Mouse (Mus musculus) heart, embryonic 14.5 days (tissue): ENCODE results near the gene Nat8f5. TPM values are rescaled to one million over a fixed set of nuclear protein-coding genes. Genes with fewer than 3 reads are reported as not detected.

Experiments used
- ATAC-seq: fragments of 200-750 bp; cut with Nextera tagmentation; 2 replicates; pipeline ENCODE4 v1.8.0; 2017; ENCODE audit warnings: low read depth, moderate TSS enrichment; ENCODE audit not compliant: insufficient number of reproducible peaks, insufficient read depth, low FRiP score
- H3K27ac ChIP-seq, 2 experiments: fragments of 200-500 bp in 1 of 2; fragments of 300-500 bp in 1 of 2; sonication (generic) in 1 of 2; replicated peaks in 1 of 2; 2 replicates each; pipeline ENCODE4 v1.5.1; 2012 to 2014; ENCODE audit warnings: low read depth in 2 of 2, low read length in 2 of 2, control low read depth in 1 of 2, mild to moderate bottlenecking in 1 of 2, mixed read lengths in 1 of 2; ENCODE audit not compliant: control insufficient read depth in 1 of 2, insufficient read depth in 1 of 2
- H3K27me3 ChIP-seq: fragments of 300-500 bp; sonication (generic); 2 replicates; pipeline ENCODE4 v1.6.1; 2014; ENCODE audit warnings: mild to moderate bottlenecking, low read length, control low read depth; ENCODE audit not compliant: control insufficient read depth, insufficient read depth
- H3K36me3 ChIP-seq: fragments of 300-500 bp; sonication (generic); 2 replicates; pipeline ENCODE4 v1.6.1; 2014; ENCODE audit warnings: mild to moderate bottlenecking, control low read depth, low read length, mixed read lengths; ENCODE audit not compliant: control insufficient read depth, insufficient read depth
- H3K4me1 ChIP-seq, 2 experiments: fragments of 200-500 bp in 1 of 2; fragments of 300-500 bp in 1 of 2; sonication (generic) in 1 of 2; 2 replicates each; pipeline ENCODE4 v1.6.1; 2012 to 2014; ENCODE audit warnings: low read length in 2 of 2, control low read depth in 1 of 2, mixed read lengths in 1 of 2; ENCODE audit not compliant: control insufficient read depth in 2 of 2, insufficient read depth in 2 of 2
- H3K4me2 ChIP-seq: fragments of 300-500 bp; sonication (generic); 2 replicates; pipeline ENCODE4 v1.6.1; 2014; ENCODE audit warnings: mild to moderate bottlenecking, low read length
- H3K4me3 ChIP-seq, 2 experiments: fragments of 200-500 bp in 1 of 2; fragments of 300-500 bp in 1 of 2; sonication (generic) in 1 of 2; 2 replicates each; pipeline ENCODE4 v1.5.1; 2012 to 2014; ENCODE audit warnings: low read length in 2 of 2, mild to moderate bottlenecking in 2 of 2, control low read depth in 1 of 2, low read depth in 1 of 2, moderate library complexity in 1 of 2; ENCODE audit not compliant: control insufficient read depth in 1 of 2, insufficient read depth in 1 of 2
- H3K9ac ChIP-seq: fragments of 300-500 bp; sonication (generic); 2 replicates; pipeline ENCODE4 v1.6.1; 2014; ENCODE audit warnings: mild to moderate bottlenecking, low read length
- H3K9me3 ChIP-seq: fragments of 300-500 bp; sonication (generic); 2 replicates; pipeline ENCODE4 v1.6.1; 2016; ENCODE audit warnings: low read length, control low read depth; ENCODE audit not compliant: control insufficient read depth
- WGBS: fragments of 180-500 bp; shearing (Covaris S2); extraction: QIAGEN DNeasy Blood & Tissue Kit; methylation state at CpG from one replicate; pipeline ENCODE4 v1.1.7; 2014; 5-methylcytosine and 5-hydroxymethylcytosine counted together
- polyA plus RNA-seq: library from polyadenylated mRNA; unstranded; fragments of >200 nt; fragmentation: Nextera tagmentation; extraction: Ambion mirVana; gene quantifications from 2 replicates; pipeline ENCODE4 v1.2.1, GENCODE M21; 2014

Gene Nat8f5
- polyA plus RNA-seq, 1 experiment from 2014 or later = not detected

- 80% methylated on average over 2 of the region's 2 CpGs for WGBS
- Histone ChIP-seq H3K9me3 (no peaks in the 10 kb centered on the region), H3K27me3 (no peaks in the 10 kb centered on the region), H3K4me3 (no peak overlapping the region), H3K27ac (no peak overlapping the region), H3K36me3 (no peaks in the 10 kb centered on the region), H3K4me1 (no peaks in the 10 kb centered on the region), H3K9ac (no peak overlapping the region), H3K4me2 (no peak overlapping the region)
- no peak for ATAC-seq
These were observed 42.4 kb upstream of the Nat8f5 start for GRCm38 (mm10) chr6:85863136-85863535.

DNA sequence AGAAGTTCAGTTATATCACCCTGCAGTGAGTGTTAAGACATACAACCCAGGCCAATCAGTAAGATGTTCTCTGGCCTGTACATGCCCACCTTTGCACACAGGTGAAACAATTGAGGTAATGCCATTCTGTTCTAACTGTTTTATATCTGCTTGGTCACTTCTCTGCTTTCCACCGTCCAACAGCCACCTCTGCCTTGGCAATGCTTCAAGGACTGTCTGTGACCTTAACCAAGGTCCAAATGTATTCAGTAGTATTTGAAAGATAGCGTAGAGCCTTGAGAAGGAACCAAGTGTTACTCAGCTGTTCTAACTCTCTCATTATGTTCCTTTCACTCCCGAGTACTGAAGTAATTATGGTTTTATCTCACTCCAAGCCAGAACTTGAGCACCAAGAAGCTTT, 41.8 kb upstream of the Nat8f5 start:
- no peak overlapping the region for H3K4me3 ChIP-seq
- no peak for ATAC-seq

GRCm38 (mm10) chr6:85861247-85861646, 40.5 kb upstream of the Nat8f5 start:
- Histone ChIP-seq H3K27ac (no peak overlapping the region), H3K4me3 (no peak overlapping the region), H3K9ac (no peak overlapping the region), H3K27me3 (no peaks in the 10 kb centered on the region), H3K9me3 (no peaks in the 10 kb centered on the region), H3K36me3 (no peaks in the 10 kb centered on the region), H3K4me2 (no peak overlapping the region), H3K4me1 (no peaks in the 10 kb centered on the region)
- 82% methylated on average over 3 of the region's 3 CpGs for WGBS
- no peak for ATAC-seq

More for the DNA sequence above, 41.8 kb upstream of the Nat8f5 start:
- Histone ChIP-seq H3K27ac (no peak overlapping the region), H3K9me3 (no peaks in the 10 kb centered on the region), H3K36me3 (no peaks in the 10 kb centered on the region), H3K9ac (no peak overlapping the region), H3K27me3 (no peaks in the 10 kb centered on the region), H3K4me2 (no peak overlapping the region), H3K4me1 (no peaks in the 10 kb centered on the region)
- WGBS = 55% methylated on average over 3 of the region's 3 CpGs

GRCm38 (mm10) chr6:85856194-85856678, 35.5 kb upstream of the Nat8f5 start:
- Histone ChIP-seq H3K27me3 (no peaks in the 10 kb centered on the region), H3K36me3 (no peaks in the 10 kb centered on the region), H3K9ac (no peak overlapping the region), H3K27ac (no peak overlapping the region), H3K9me3 (no peaks in the 10 kb centered on the region), H3K4me2 (no peak overlapping the region), H3K4me1 (no peaks in the 10 kb centered on the region), H3K4me3 (no peak overlapping the region)
- WGBS = 68% methylated on average over 1 of the region's 1 CpGs
- no peak; the same call in 1 of the 2 replicates for ATAC-seq

DNA sequence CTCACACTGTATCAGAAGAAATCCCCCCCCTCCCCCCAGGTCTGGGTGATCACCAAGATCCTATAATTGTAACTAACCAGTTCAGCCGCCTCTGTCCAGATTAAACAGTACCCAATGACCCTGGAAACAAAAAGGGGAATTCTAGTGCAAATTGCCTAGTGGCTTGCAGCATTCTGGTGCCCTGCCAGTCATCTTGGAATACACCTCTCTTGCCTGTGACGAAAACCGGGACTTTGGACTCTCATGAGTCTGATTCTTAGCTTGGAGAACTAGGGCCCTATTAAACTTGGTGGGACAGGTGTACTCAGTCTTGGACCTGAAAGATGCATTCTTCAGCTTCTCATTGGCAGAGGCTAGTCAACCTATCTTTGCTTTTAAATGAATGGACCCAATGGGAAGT, 32.7 kb upstream of the Nat8f5 start:
- no peak overlapping the region for H3K9ac ChIP-seq
- H3K36me3 ChIP-seq = no peaks in the 10 kb centered on the region
- H3K27me3 ChIP-seq = no peaks in the 10 kb centered on the region
- H3K27ac ChIP-seq = no peak overlapping the region
- no peak overlapping the region for H3K4me3 ChIP-seq
- no peaks in the 10 kb centered on the region for H3K9me3 ChIP-seq
- no peak for ATAC-seq
- no peak overlapping the region for H3K4me2 ChIP-seq
- no peaks in the 10 kb centered on the region for H3K4me1 ChIP-seq
- WGBS = 83% methylated on average over 3 of the region's 3 CpGs

DNA sequence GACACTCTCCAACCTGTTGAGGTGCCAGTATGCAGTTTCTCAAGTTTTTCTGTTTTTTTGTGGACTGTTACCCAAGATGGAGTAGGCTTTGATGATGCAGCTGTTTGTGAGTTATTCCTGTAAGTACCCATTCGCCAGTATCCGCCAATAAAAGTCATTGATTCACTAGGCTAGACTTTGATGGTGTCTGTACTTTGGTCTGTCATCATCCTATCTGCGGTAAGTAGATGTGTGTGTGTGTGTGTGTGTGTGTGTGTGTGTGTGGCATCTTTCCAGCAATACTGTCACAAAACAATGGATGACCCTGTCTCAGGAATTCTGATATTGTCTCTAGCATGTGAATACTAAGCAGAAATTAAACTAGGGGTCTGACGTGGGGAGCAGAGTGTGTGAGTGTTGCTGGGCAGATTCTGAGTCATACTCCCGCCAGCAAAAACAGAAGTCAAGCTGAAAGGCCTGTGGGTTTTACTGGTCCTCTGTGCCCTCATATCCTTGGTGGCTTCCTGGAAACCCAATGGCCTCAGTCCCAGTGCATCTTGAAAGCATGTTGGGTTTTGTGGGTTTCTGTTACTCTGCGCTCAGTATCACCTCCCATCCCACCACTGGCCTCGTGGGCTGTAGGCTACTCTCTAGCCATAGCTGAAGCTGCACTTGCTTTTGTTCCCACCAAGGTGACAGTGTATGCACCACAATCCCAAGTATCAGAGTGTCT, 30.4 kb upstream of the Nat8f5 start:
- H3K36me3 ChIP-seq = no peaks in the 10 kb centered on the region
- H3K4me2 ChIP-seq = no peak overlapping the region
- no peak overlapping the region for H3K9ac ChIP-seq
- H3K4me3 ChIP-seq = no peak overlapping the region
- H3K27me3 ChIP-seq = no peaks in the 10 kb centered on the region
- no peak for ATAC-seq
- no peak overlapping the region for H3K27ac ChIP-seq
- H3K4me1 ChIP-seq = no peaks in the 10 kb centered on the region
- no peaks in the 10 kb centered on the region for H3K9me3 ChIP-seq
- WGBS = 84% methylated on average over 7 of the region's 7 CpGs

GRCm38 (mm10) chr6:85849240-85849639, 28.5 kb upstream of the Nat8f5 start:
- Histone ChIP-seq H3K27ac (no peak overlapping the region), H3K9me3 (no peaks in the 10 kb centered on the region), H3K4me3 (no peak overlapping the region), H3K27me3 (no peaks in the 10 kb centered on the region), H3K36me3 (no peaks in the 10 kb centered on the region), H3K4me2 (no peak overlapping the region), H3K4me1 (no peaks in the 10 kb centered on the region), H3K9ac (no peak overlapping the region)
- WGBS = 31% methylated on average over 2 of the region's 2 CpGs
- no peak for ATAC-seq

- Histone ChIP-seq H3K27me3 (no peaks in the 10 kb centered on the region), H3K9ac (no peak overlapping the region), H3K9me3 (no peaks in the 10 kb centered on the region), H3K4me3 (no peak overlapping the region), H3K4me2 (no peak overlapping the region), H3K27ac (no peak overlapping the region), H3K36me3 (no peaks in the 10 kb centered on the region), H3K4me1 (no peaks in the 10 kb centered on the region)
- WGBS = 77% methylated on average over 4 of the region's 4 CpGs
- no peak for ATAC-seq
These were observed 27.4 kb upstream of the Nat8f5 start for GRCm38 (mm10) chr6:85848140-85848539.
